Mouse (Mus musculus): ENCODE results near the gene Tjp3.
A peak's percentile ranks its signal among the peaks of the same experiment; 100 is the strongest.

Gene Tjp3

GRCm38 (mm10) chr10:81297246-81297645, 5.9 kb upstream of the Tjp3 start:
- DNase-seq: no peak

- no peak for DNase-seq
Observed at GRCm38 (mm10) chr10:81295185-81295584, 3.8 kb upstream of the Tjp3 start.

- DNase-seq: no peak
Observed at GRCm38 (mm10) chr10:81294442-81294841, 3.1 kb upstream of the Tjp3 start.

GRCm38 (mm10) chr10:81293334-81294030, 2.1 kb upstream of the Tjp3 start:
- DNase-seq: no peak

GRCm38 (mm10) chr10:81292554-81293333, 1.4 kb upstream of the Tjp3 start, which contains the start of gene Pip5k1c:
Pip5k1c (plus strand) TSS chr10:81292963.
- peak; percentile 100 for DNase-seq

- peak; percentile 53 to 56 for DNase-seq
Observed at GRCm38 (mm10) chr10:81290698-81291460, 502 bp downstream of the Tjp3 start.

GRCm38 (mm10) chr10:81289811-81290210, 1.6 kb downstream of the Tjp3 start:
- DNase-seq: peak; percentile 41 to 76

- peak; percentile 63 to 79 for DNase-seq
Observed at GRCm38 (mm10) chr10:81289278-81289677, 2.1 kb downstream of the Tjp3 start.

GRCm38 (mm10) chr10:81288601-81289000, 2.8 kb downstream of the Tjp3 start:
- peak in 1 of 2 experiments; percentile 79 for DNase-seq

GRCm38 (mm10) chr10:81287513-81288157, 3.7 kb downstream of the Tjp3 start:
- peak; percentile 49 to 76 for DNase-seq

- DNase-seq: peak; percentile 72 to 83
Observed at GRCm38 (mm10) chr10:81286586-81286985, 4.8 kb downstream of the Tjp3 start.

- DNase-seq: peak; percentile 92 to 97
Observed at GRCm38 (mm10) chr10:81285694-81286450, 5.5 kb downstream of the Tjp3 start.

- peak; percentile 79 to 80 for DNase-seq
Observed at GRCm38 (mm10) chr10:81284719-81285118, 6.7 kb downstream of the Tjp3 start.

GRCm38 (mm10) chr10:81284189-81284588, 7.2 kb downstream of the Tjp3 start:
- DNase-seq: peak; percentile 53 to 56

GRCm38 (mm10) chr10:81279496-81279895, 11.9 kb downstream of the Tjp3 start:
- peak in 1 of 2 experiments; percentile 62 for DNase-seq

- DNase-seq: no peak
Observed at GRCm38 (mm10) chr10:81277676-81278075, 13.7 kb downstream of the Tjp3 start.

GRCm38 (mm10) chr10:81273842-81274241, 17.5 kb downstream of the Tjp3 start:
- no peak for DNase-seq

GRCm38 (mm10) chr10:81272356-81272755, 19.0 kb downstream of the Tjp3 start:
- no peak for DNase-seq

GRCm38 (mm10) chr10:81268643-81269412, 22.6 kb downstream of the Tjp3 start:
- DNase-seq: no peak

- peak; percentile 90 to 95 for DNase-seq
Observed at GRCm38 (mm10) chr10:81268056-81268455, 23.3 kb downstream of the Tjp3 start.
